Mouse (Mus musculus) small intestine, adult 2 months (tissue): ENCODE data around the gene Dclre1a. TPM values are rescaled to one million over a fixed set of nuclear protein-coding genes. Genes with fewer than 3 reads are reported as not detected.

Experiments used
- H3K27ac ChIP-seq: fragments of 200-500 bp; 2 replicates; pipeline ENCODE4 v1.5.1; 2012; ENCODE audit warnings: low read depth, low read length, control low read depth, inconsistent platforms; ENCODE audit not compliant: insufficient read depth
- H3K27me3 ChIP-seq: fragments of 200-500 bp; 2 replicates; pipeline ENCODE4 v1.6.1; 2012; ENCODE audit warnings: mild to moderate bottlenecking, moderate library complexity, low read length, inconsistent platforms; ENCODE audit not compliant: control insufficient read depth, insufficient read depth
- H3K36me3 ChIP-seq: fragments of 200-500 bp; 2 replicates; pipeline ENCODE4 v1.6.1; 2012; ENCODE audit warnings: mild to moderate bottlenecking, low read length, control low read depth, inconsistent platforms; ENCODE audit not compliant: control insufficient read depth, insufficient read depth
- H3K4me1 ChIP-seq: fragments of 200-500 bp; 2 replicates; pipeline ENCODE4 v1.6.1; 2012; ENCODE audit warnings: low read length, inconsistent platforms, mixed read lengths; ENCODE audit not compliant: control insufficient read depth, insufficient read depth, insufficient read length
- H3K4me3 ChIP-seq: fragments of 200-500 bp; 2 replicates; pipeline ENCODE4 v1.5.1; 2012; ENCODE audit warnings: low read depth, mild to moderate bottlenecking, control low read depth, inconsistent platforms, low read length, moderate library complexity
- CTCF ChIP-seq: fragments of 200-500 bp; IDR thresholded peaks from 2 replicates; pipeline ENCODE4 v1.5.1; 2012; ENCODE audit warnings: low read depth, mild to moderate bottlenecking, control low read depth, inconsistent platforms, low read length, moderate library complexity, mixed read lengths; ENCODE audit not compliant: insufficient replicate concordance, insufficient read length; ENCODE audit errors: extremely low read depth
- POLR2A ChIP-seq: fragments of 200-500 bp; IDR thresholded peaks from 2 replicates; pipeline ENCODE4 v1.6.1; 2012; ENCODE audit warnings: low read depth, mild to moderate bottlenecking, control low read depth, inconsistent platforms, low read length, moderate library complexity
- WGBS: fragments of 180-500 bp; shearing (Covaris S2); methylation state at CpG from one replicate; pipeline ENCODE4 v1.1.7; 2018; 5-methylcytosine and 5-hydroxymethylcytosine counted together
- polyA plus RNA-seq: library from polyadenylated mRNA; depleted of rRNA; stranded (reverse); fragments of >200 nt; gene quantifications from 2 replicates; pipeline ENCODE4 v1.2.3, GENCODE M21; 2012; rRNA removed

Dclre1a gene
- 1.1 and 2.6 TPM in 2 replicates for polyA plus RNA-seq

DNA sequence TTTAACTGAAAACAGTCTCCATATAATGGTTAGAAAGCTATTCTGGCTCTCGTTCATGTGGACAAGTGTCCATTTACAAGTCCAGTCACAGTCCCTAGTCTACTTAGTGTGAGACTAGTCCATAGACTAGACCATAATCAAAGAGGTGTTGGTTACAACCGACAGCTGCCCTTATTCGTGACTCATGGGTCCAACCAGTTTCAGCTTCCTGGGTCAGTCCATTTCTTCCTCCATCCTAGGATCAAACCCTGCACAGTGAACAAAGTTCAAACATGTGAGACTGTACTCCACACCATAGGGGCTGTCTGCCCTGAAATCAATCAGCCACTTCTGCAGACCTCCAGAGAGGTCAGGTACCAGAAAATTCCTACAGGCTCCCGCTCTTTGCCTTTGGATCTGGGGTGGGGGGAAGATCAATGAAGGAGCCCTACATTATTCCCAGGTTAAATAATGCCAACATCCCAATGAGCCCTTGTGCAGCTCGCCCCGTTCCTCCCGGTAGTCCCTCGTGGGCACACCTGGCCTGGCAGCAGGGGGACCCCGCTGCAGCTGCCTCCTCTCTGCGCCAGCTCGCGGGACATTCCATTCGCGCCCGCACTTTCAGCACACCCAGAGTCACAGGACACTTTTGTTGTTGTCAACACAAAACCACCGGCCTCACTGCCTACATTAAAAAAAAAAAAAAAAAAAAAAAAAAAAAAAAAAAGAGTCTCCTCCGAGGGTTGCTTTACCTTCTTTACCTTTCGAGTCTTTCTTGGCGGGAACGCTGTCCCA is at the start of gene Dclre1a:
Dclre1a (minus strand) TSS at position 767 of the 774 bp plus-strand sequence.
- H3K36me3 ChIP-seq = peaks cover 20% of the 10 kb centered on the region
- H3K27me3 ChIP-seq = no peaks in the 10 kb centered on the region
- 3% methylated on average over 20 of the region's 20 CpGs for WGBS
- H3K4me3 ChIP-seq = peak within 1 kb of the TSS; percentile 90
- peaks cover 2% of the 10 kb centered on the region; the same call in 1 of the 2 replicates for H3K4me1 ChIP-seq
- TF ChIP-seq CTCF (peak; percentile 11; the same call in 1 of the 2 replicates), POLR2A (no peak)
- H3K27ac ChIP-seq = peak within 1 kb of the TSS; percentile 96

DNA sequence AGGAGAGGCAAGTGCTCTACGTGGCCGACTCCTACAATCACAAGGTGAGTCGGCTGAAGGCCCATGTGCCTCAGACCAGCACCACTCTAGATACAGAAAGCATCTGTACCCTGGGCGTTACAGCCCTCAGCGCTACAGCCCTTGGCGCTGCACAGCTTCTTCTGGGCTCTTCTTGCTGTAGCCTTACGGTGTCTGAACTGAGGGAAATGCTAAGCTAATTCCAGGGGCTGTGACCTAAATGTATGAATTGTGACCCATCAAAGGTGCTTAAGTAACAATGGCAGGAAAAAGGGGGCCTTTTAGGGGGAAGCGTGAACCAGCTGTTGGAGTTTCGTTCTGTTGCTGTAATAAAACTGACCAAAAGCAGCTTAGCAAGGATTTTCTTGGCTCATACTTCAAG is 44.5 kb upstream of the Dclre1a start:
- H3K4me1 ChIP-seq = peaks cover 10% of the 10 kb centered on the region
- no peak overlapping the region for H3K27ac ChIP-seq
- no peaks in the 10 kb centered on the region for H3K27me3 ChIP-seq
- TF ChIP-seq CTCF (no peak), POLR2A (no peak)
- 93% methylated on average over 9 of the region's 9 CpGs for WGBS
- H3K4me3 ChIP-seq = no peak overlapping the region
- peaks cover 74% of the 10 kb centered on the region for H3K36me3 ChIP-seq

DNA sequence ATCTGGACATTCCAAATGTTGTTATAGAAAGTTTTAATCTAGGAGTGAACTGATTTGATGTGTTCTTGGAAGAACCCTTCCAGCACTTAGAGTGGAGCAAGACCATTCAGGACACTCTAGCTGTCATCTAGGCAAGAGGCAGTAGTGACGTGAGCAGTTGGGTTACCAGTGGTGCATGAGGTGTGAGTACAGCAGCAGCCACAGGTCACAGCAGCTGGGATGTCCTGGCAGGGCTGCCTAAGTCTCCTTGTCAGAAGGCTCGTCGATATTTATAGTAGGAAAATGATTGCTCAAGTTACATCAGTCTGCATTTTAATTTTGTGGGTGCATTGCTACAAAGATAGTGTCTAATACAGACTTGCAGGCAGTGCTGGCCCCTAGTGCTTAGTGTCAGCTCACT is 42.2 kb upstream of the Dclre1a start:
- Histone ChIP-seq H3K36me3 (peaks cover 61% of the 10 kb centered on the region), H3K27me3 (no peaks in the 10 kb centered on the region), H3K4me1 (peaks cover 14% of the 10 kb centered on the region), H3K27ac (no peak overlapping the region), H3K4me3 (no peak overlapping the region)
- TF ChIP-seq CTCF (no peak), POLR2A (no peak)
- 86% methylated on average over 3 of the region's 3 CpGs for WGBS

DNA sequence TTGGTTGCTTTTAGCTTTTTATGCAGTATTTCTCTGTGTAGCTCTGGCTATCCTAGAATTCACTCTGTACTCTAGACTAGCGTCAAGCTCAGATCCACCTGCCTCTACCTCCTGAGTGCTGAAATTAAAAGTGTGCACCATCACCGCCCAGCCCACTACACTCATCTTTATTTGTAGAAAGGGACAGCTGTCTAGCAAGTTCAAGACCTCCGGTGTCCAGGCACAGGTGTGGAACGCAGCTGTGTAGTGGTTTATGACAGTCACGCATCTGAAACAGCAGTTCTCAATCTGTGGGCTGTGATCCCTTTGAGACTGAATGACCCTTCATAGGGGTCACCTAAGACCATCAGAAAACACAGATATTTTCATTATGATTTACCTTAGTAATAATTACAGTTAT is 41.4 kb upstream of the Dclre1a start:
- TF ChIP-seq POLR2A (no peak), CTCF (no peak)
- Histone ChIP-seq H3K27me3 (no peaks in the 10 kb centered on the region), H3K36me3 (peaks cover 54% of the 10 kb centered on the region), H3K4me1 (peaks cover 18% of the 10 kb centered on the region), H3K4me3 (no peak overlapping the region), H3K27ac (no peak overlapping the region)
- 94% methylated on average over 5 of the region's 5 CpGs for WGBS

DNA sequence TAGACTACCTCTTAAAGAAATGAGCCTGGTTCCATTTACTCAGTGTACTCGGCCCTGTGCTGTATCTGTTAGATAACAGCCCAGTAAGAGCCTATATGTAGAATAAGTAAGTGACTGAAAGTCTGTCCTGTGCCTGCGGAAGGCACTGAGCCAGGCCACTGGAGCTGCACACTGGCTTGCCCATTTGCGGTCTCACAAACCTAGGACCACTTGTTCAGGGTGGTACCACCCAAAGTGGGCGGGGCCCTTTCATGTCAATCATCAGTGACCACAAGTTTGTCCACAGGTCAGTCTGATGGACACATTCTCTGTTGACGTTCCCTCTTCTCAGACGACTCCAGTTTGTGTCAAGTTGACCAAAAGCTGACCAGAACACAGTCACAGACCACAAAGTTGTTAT is 41.0 kb upstream of the Dclre1a start:
- peaks cover 51% of the 10 kb centered on the region for H3K36me3 ChIP-seq
- no peak overlapping the region for H3K27ac ChIP-seq
- WGBS = 84% methylated on average over 6 of the region's 6 CpGs
- peaks cover 21% of the 10 kb centered on the region for H3K4me1 ChIP-seq
- no peak for TF ChIP-seq POLR2A
- no peaks in the 10 kb centered on the region for H3K27me3 ChIP-seq
- no peak overlapping the region for H3K4me3 ChIP-seq

DNA sequence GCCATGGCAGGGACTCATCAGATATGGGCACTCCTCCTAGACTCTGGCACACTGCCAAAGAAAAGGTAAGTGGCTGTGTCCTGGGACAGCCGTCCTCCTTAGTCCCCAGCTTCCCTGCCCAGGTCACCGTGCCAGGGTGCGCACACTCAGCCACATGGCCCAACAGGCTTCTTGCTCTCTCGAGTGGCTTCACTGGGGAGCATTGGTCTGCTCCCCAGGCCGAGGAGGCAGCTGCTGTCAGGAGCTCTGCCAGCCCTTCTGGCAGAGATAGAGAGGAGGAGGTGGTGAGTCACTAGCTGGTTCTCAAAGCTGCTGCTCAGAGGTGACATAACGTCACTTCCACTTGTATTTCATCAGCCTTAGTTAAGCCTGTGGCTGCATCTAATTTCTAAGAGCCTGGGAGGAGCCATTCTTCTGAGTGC is 40.2 kb upstream of the Dclre1a start:
- no peak for TF ChIP-seq CTCF
- no peak for TF ChIP-seq POLR2A

DNA sequence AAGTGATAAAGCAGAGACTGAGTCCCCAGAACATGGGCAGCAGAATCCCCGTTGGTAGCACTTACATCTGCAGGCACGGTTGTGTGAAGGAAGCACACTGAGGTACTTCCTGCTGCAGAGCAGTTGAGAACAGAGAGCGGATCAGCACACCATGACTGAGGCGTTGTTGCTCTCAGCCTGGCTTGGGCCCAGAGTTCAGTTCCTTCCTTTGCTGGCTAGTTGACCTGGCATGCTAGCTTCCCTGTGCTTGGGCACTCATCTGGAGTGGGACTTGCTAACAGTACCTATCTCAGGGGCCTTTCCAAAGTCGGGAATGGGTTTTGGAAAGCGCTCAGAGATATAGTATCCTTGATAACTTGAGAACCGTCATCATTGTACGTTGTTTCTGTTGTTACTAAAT is 38.3 kb upstream of the Dclre1a start:
- Histone ChIP-seq H3K4me1 (peaks cover 21% of the 10 kb centered on the region), H3K36me3 (peaks cover 28% of the 10 kb centered on the region), H3K4me3 (no peak overlapping the region), H3K27me3 (no peaks in the 10 kb centered on the region), H3K27ac (no peak overlapping the region)
- TF ChIP-seq CTCF = no peak
- TF ChIP-seq POLR2A = no peak
- 69% methylated on average over 8 of the region's 8 CpGs for WGBS

More for the DNA sequence above, 40.2 kb upstream of the Dclre1a start:
- Histone ChIP-seq H3K4me1 (peaks cover 21% of the 10 kb centered on the region), H3K4me3 (no peak overlapping the region), H3K27ac (peak overlapping the region; percentile 20), H3K27me3 (no peaks in the 10 kb centered on the region), H3K36me3 (peaks cover 45% of the 10 kb centered on the region)
- 13% methylated on average over 6 of the region's 6 CpGs for WGBS
